Mouse (Mus musculus) layer of hippocampus, adult 2 months (tissue): ENCODE measurements at regions not wholly inside any gene's neighbourhood (a gene's known extent, or its start where the extent isn't known, plus 50 kb on each side); places are given as distances from the start of the nearest gene placed in this dataset.
A peak's percentile ranks its signal among the peaks of the same experiment; 100 is the strongest.

Experiments used
- DNase-seq, 2 experiments: peaks; one replicate each; pipeline ENCODE4 v3.0.0; 2022; ENCODE audit warnings: low spot score in 2 of 2
- H3K27ac ChIP-seq: fragments of 200-600 bp; 2 replicates; pipeline ENCODE4 v1.8.1; 2022
- H3K4me3 ChIP-seq: fragments of 200-600 bp; 2 replicates; pipeline ENCODE4 v1.8.1; 2022; ENCODE audit warnings: mild to moderate bottlenecking
- CTCF ChIP-seq: fragments of 200-600 bp; conservative IDR thresholded peaks from 2 replicates; pipeline ENCODE4 v1.8.1; 2022; ENCODE audit warnings: antibody characterized with exemption, mild to moderate bottlenecking, moderate library complexity

- Histone ChIP-seq H3K27ac (no peak overlapping the region), H3K4me3 (no peak overlapping the region)
- no peak for TF ChIP-seq CTCF
- DNase-seq: no peak
These were observed 262.9 kb upstream of the Nt5e start for GRCm38 (mm10) chr9:88063973-88064676.

- no peak for TF ChIP-seq CTCF
- no peak for DNase-seq
- Histone ChIP-seq H3K27ac (no peak overlapping the region), H3K4me3 (no peak overlapping the region)
These were observed 261.9 kb upstream of the Nt5e start for GRCm38 (mm10) chr9:88065057-88065456.

GRCm38 (mm10) chr9:88065777-88066176, 261.2 kb upstream of the Nt5e start:
- TF ChIP-seq CTCF: no peak
- H3K4me3 ChIP-seq: no peak overlapping the region
- no peak for DNase-seq
- H3K27ac ChIP-seq: no peak overlapping the region

- no peak for DNase-seq
- no peak overlapping the region for H3K27ac ChIP-seq
- no peak for TF ChIP-seq CTCF
- no peak overlapping the region for H3K4me3 ChIP-seq
These were observed 258.7 kb upstream of the Nt5e start for GRCm38 (mm10) chr9:88068322-88068721.

- Histone ChIP-seq H3K4me3 (no peak overlapping the region), H3K27ac (no peak overlapping the region)
- no peak for TF ChIP-seq CTCF
- DNase-seq: no peak
These were observed 258.1 kb upstream of the Nt5e start for GRCm38 (mm10) chr9:88068881-88069304.

GRCm38 (mm10) chr9:88069834-88070233, 257.2 kb upstream of the Nt5e start:
- no peak for TF ChIP-seq CTCF
- DNase-seq: no peak
- no peak overlapping the region for H3K27ac ChIP-seq
- H3K4me3 ChIP-seq: no peak overlapping the region

DNA sequence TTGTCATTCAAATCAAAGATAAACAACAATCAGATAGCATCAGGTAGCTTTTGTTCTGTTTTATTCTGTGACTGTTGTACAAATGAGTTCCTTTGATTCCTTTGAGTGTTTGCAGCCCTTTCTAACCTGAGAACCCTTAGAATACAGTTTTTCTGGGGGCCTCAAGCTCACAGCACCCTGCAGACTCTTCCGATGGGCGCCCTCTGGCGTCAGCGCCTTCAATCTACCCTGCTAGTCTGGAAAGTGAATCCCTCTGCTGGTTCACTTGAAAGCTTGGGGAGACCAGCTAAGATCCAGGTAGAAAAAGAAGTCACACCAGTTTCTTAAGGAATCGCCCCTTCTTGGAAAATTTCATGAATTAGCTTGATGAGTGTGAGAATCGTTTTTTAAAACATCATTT, 253.8 kb upstream of the Nt5e start:
- peak; percentile 54 to 74 for DNase-seq
- Histone ChIP-seq H3K27ac (no peak overlapping the region), H3K4me3 (no peak overlapping the region)
- TF ChIP-seq CTCF: peak; percentile 87

DNA sequence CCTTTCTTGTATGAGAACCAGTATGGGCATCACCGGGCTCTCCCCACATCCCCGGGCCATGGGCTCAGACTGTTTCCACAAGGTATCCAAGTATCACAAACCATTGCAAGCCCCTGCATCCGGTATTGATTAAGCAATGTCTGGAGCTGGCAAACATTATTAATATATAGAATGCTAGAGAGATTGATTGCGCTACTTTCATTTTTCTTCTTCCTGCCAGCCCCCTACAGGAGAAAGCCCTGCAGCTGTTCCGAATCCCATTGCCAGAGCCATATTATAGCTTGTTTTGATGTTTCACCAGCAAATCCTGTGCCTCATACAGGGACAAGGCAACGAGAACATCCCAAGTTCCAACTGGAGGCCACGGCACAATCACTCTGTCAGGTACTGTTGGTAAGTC, 253.4 kb upstream of the Nt5e start:
- H3K27ac ChIP-seq: no peak overlapping the region
- DNase-seq: no peak
- TF ChIP-seq CTCF: peak; percentile 1; the same call in 1 of the 2 replicates
- H3K4me3 ChIP-seq: no peak overlapping the region

DNA sequence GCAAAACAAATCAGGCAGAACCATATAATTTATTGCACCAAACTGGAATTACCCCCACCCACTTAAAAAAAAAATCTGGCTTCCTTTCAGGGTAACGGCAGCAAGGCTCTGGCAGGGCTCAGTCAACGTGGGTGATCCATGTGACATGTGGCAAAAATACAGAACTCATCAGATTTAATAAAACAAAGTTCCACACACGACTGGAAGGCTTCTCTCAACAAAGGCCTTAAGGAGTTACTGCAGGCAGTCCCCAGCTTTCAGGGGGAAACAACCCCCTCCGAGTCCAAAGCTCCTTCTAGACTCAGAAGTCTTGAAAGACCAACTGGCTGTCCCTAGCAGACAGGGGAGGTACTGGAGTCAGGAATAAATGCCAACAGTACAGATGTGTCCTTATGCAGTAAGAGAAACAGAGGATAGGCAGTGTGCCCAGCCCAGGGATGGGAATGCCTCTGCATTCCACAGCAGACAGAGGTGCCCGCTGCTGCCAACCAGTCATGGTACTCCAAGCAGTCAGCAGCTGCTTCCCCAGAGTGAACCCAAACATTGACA, 244.0 kb upstream of the Nt5e start:
- H3K4me3 ChIP-seq: no peak overlapping the region
- no peak for TF ChIP-seq CTCF
- peak in 1 of 2 experiments; percentile 19 for DNase-seq
- H3K27ac ChIP-seq: no peak overlapping the region

DNA sequence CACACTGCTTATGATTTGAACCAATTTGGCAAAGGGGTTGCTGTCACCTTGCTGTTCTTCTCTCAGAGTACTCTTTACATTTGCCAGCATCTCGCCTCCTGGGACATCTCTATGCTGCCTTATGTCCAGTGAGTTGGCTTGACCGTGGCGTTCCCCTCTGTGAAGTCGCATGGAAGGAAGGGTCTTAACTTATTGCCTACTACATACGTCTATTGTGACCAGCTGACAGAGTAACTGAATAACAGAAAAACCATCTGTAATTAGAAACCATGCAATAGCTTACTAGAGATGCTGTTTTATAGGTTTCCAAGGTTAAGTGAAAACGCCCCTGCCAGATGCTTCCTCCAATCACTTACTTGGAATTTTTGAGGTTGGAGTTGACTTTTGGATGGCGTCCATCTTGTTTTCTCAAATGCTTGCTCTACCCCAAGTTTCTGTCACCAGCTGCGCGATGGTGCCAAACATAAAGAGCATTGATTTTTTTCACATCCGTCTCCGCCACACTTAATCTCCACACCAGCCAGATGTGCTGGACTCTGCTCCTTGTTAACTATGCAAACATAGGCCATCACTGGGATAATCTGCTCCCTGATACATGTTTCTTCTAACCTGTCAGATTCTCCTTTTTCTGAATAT, 241.7 kb upstream of the Nt5e start:
- DNase-seq: no peak
- TF ChIP-seq CTCF: no peak
- H3K4me3 ChIP-seq: no peak overlapping the region
- H3K27ac ChIP-seq: no peak overlapping the region

GRCm38 (mm10) chr9:88085866-88086265, 241.1 kb upstream of the Nt5e start:
- no peak overlapping the region for H3K4me3 ChIP-seq
- H3K27ac ChIP-seq: no peak overlapping the region
- TF ChIP-seq CTCF: no peak
- no peak for DNase-seq

DNA sequence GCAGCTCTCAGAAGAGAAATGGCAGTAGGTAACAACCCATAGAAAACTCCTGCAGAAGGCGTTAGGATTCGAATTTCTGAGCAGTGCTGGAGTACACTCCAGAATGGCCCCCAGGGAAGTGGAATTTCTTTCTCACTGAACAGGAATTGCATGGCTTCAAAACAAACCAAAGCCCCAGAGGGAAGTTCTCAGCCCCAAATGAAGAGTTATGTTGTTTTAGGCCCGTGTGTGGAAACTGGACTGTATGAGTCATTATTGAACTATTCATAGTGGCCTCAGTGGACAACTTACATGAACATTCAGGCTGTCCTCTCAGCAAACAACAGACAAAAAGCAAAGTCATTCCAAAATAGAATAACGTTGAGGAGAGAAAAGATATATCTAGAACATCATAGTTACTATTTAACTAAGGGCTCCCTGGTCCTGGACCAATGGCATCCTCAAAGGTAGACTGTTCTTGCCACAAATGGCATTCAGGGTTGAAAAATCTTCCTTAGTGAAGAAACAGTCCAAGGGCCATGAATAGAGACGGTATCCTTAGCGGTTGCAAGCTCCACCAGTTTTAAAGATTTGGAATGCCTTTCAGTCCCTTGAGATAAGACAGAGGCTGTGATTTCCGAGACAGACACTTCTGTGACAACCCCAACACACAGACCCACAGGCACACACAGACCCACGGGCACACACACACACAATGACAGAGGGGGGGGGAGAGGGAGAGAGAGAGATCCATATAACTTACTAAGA, 235.0 kb upstream of the Nt5e start:
- no peak overlapping the region for H3K4me3 ChIP-seq

DNA sequence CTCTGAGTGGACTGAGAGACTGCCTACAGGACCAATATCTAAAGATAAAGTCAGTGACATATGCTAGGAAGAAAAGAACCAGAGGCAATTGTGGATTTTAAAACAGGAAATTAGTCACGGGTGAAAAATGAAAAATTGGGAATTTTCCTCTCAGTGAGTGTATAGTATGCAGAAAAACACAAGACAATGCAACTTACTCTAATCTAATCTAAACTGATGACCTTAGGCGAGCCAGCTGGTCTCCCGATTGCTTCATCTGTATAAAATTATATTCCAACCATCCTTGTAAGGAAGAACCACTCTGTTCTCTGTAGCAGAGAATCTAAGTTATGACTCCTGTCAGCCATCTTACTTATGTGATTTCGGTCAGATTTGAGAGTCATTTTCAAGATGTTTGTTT, 234.4 kb upstream of the Nt5e start:
- DNase-seq: no peak
- H3K4me3 ChIP-seq: no peak overlapping the region
- no peak for TF ChIP-seq CTCF

More for the DNA sequence above, 235.0 kb upstream of the Nt5e start:
- no peak overlapping the region for H3K27ac ChIP-seq
- no peak for TF ChIP-seq CTCF
- DNase-seq: no peak

GRCm38 (mm10) chr9:88113094-88113493, 213.9 kb upstream of the Nt5e start:
- DNase-seq: no peak
- Histone ChIP-seq H3K4me3 (no peak overlapping the region), H3K27ac (no peak overlapping the region)
- peak; percentile 31; the same call in 1 of the 2 replicates for TF ChIP-seq CTCF

More for the DNA sequence above, 234.4 kb upstream of the Nt5e start:
- no peak overlapping the region for H3K27ac ChIP-seq
